Mouse (Mus musculus) hindbrain, embryonic 11.5 days (tissue): ENCODE data around the gene Gtf3c5. TPM values are rescaled to one million over a fixed set of nuclear protein-coding genes. Genes with fewer than 3 reads are reported as not detected.

Experiments used
- ATAC-seq: fragments of 200-750 bp; cut with Nextera tagmentation; 2 replicates; pipeline ENCODE4 v1.8.0; 2017; ENCODE audit warnings: mild to moderate bottlenecking, moderate TSS enrichment, moderate library complexity; ENCODE audit not compliant: low FRiP score
- DNase-seq: peaks from one replicate; pipeline ENCODE4 v3.0.0-alpha.2; 2015; ENCODE audit warnings: low spot score
- H3K27ac ChIP-seq: fragments of 300-500 bp; sonication (generic); 2 replicates; pipeline ENCODE4 v1.5.1; 2014; ENCODE audit warnings: mild to moderate bottlenecking, low read depth, low read length
- H3K27me3 ChIP-seq: fragments of 300-500 bp; sonication (generic); 2 replicates; pipeline ENCODE4 v1.6.1; 2014; ENCODE audit warnings: mild to moderate bottlenecking, low read length, moderate library complexity, mixed read lengths; ENCODE audit not compliant: control insufficient read depth, insufficient read depth
- H3K36me3 ChIP-seq: fragments of 300-500 bp; sonication (generic); 2 replicates; pipeline ENCODE4 v1.6.1; 2014; ENCODE audit warnings: mild to moderate bottlenecking, low read length, moderate library complexity, mixed read lengths; ENCODE audit not compliant: control insufficient read depth, insufficient read depth
- H3K4me1 ChIP-seq: fragments of 300-500 bp; sonication (generic); replicated peaks from 2 replicates; pipeline ENCODE4 v1.6.1; 2014; ENCODE audit warnings: low read length, mixed read lengths; ENCODE audit not compliant: control insufficient read depth, insufficient read depth
- H3K4me2 ChIP-seq: fragments of 300-500 bp; sonication (generic); replicated peaks from 2 replicates; pipeline ENCODE4 v1.6.1; 2014; ENCODE audit warnings: mild to moderate bottlenecking, low read depth, low read length
- H3K4me3 ChIP-seq: fragments of 300-500 bp; sonication (generic); 2 replicates; pipeline ENCODE4 v1.5.1; 2014; ENCODE audit warnings: low read depth, low read length
- H3K9ac ChIP-seq: fragments of 300-500 bp; sonication (generic); 2 replicates; pipeline ENCODE4 v1.6.1; 2014; ENCODE audit warnings: low read depth, low read length
- H3K9me3 ChIP-seq: fragments of 300-500 bp; sonication (generic); 2 replicates; pipeline ENCODE4 v1.6.1; 2016; ENCODE audit warnings: low read length; ENCODE audit not compliant: control insufficient read depth
- WGBS: fragments of 180-500 bp; shearing (Covaris S2); extraction: QIAGEN DNeasy Blood & Tissue Kit; methylation state at CpG from one replicate; pipeline ENCODE4 v1.1.7; 2014; 5-methylcytosine and 5-hydroxymethylcytosine counted together
- polyA plus RNA-seq: library from polyadenylated mRNA; unstranded; fragments of >200 nt; fragmentation: Nextera tagmentation; extraction: Ambion mirVana; gene quantifications from 2 replicates; pipeline ENCODE4 v1.2.1, GENCODE M21; 2014

The Gtf3c5 gene
- polyA plus RNA-seq, 1 experiment from 2014 or later, result 38.2 TPM

DNA sequence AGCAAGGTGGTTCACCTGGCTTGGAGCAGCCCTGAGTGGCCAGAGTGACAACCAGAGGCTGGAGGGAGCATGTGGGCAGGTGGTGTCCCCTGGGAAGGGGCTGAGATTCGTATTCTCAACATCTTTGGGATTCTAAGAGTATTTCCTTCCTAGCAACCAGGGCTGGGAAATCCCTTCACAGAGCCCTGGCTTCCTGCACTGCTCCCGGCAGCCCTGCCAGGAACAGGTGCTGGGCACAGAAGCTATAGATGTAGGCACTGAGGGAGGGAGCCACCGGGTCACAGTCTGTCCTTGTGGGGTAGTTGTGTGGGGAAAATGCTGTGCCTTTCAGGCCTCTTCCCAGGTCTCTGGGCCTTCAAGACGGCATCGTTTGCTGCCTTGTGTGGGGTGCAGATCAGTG is 63.0 kb downstream of the Gtf3c5 start:
- peaks cover 8% of the 10 kb centered on the region for H3K4me1 ChIP-seq
- 0 out of 2 replicates have a peak overlapping the region, but pooled peaks have one; percentile 11 for H3K9ac ChIP-seq
- H3K27me3 ChIP-seq, result no peaks in the 10 kb centered on the region
- no peaks in the 10 kb centered on the region for H3K36me3 ChIP-seq
- H3K4me2 ChIP-seq, result no peak overlapping the region
- H3K27ac ChIP-seq, result no peak overlapping the region
- DNase-seq, result no peak
- no peaks in the 10 kb centered on the region for H3K9me3 ChIP-seq
- 65% methylated on average over 5 of the region's 5 CpGs for WGBS
- H3K4me3 ChIP-seq, result no peak overlapping the region
- no peak for ATAC-seq

DNA sequence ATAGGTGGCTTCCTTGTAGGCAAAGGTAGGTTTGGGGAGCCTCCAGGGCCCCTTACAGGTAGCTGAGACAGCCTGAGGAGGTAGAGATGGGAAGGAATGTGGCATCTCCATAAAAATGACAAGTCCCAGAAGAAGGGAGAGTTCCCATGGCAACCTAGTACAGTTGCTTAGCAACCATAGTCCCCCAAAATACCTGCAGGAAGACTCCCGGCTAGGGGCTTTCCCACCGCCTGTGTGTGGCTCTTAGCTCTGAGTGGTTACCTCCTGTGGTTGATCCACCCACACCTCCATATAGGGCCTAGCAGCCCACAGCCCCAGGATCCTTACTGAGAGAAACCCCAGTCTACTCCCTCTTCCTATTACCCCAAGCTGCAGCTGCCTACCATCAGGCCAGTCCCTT is 65.3 kb downstream of the Gtf3c5 start:
- 50% methylated on average over 2 of the region's 2 CpGs for WGBS
- no peak overlapping the region for H3K9ac ChIP-seq
- H3K36me3 ChIP-seq, result no peaks in the 10 kb centered on the region
- H3K9me3 ChIP-seq, result no peaks in the 10 kb centered on the region
- H3K4me1 ChIP-seq, result peaks cover 4% of the 10 kb centered on the region; the same call in 1 of the 2 replicates
- DNase-seq (no peak), ATAC-seq (no peak)
- no peaks in the 10 kb centered on the region for H3K27me3 ChIP-seq
- H3K4me3 ChIP-seq, result no peak overlapping the region
- no peak overlapping the region for H3K27ac ChIP-seq
- H3K4me2 ChIP-seq, result no peak overlapping the region

DNA sequence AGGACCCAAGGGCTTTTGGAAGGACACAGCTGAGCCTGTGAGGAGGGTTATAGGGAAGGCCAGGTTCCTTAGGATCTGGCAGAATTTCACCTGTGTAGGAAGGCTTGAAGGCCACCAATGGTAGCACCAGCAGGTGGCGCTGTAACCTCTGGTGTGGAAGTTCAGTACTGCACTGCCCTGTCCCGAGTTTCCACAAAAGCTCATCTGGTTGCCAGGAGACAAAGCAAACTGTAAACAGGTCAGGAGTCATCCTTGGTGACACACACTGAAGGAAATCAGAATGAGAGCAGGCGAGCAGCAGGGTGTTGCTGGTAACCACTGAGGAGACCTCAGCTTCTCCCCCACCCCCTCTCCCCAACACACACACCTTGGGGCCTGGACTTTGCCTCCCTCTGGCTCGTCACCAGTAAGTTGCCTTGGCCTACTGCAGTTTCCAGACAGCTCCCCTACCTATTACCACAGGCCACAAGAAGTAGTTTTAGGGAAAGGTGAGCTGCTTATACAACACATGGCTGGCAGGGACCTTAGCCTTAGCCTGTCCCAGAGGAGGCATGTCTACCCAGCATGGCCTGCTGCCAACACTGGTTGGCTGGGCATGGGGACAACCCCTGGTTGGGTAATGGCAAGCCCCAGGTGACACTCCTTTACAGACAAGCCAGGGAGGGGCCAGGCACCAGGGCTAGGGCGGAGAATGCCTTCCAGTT is 66.2 kb downstream of the Gtf3c5 start:
- no peak overlapping the region for H3K4me3 ChIP-seq
- no peaks in the 10 kb centered on the region for H3K36me3 ChIP-seq
- H3K27ac ChIP-seq, result no peak overlapping the region
- DNase-seq, result peak; percentile 85
- no peak; the same call in 1 of the 2 replicates for ATAC-seq
- 45% methylated on average over 5 of the region's 5 CpGs for WGBS
- no peak overlapping the region for H3K4me2 ChIP-seq
- peaks cover 4% of the 10 kb centered on the region; the same call in 1 of the 2 replicates for H3K4me1 ChIP-seq
- no peaks in the 10 kb centered on the region for H3K27me3 ChIP-seq
- no peaks in the 10 kb centered on the region for H3K9me3 ChIP-seq
- no peak overlapping the region for H3K9ac ChIP-seq

Other genes with a start within 250 kb of the Gtf3c5 start
- gene Ppp1r26, start 137.0 kb downstream of the Gtf3c5 start, polyA plus RNA-seq, result 3.4 and 4.3 TPM in 2 replicates
- gene 1700007K13Rik, start 117.4 kb downstream of the Gtf3c5 start, polyA plus RNA-seq, result 3.2 and 3.4 TPM in 2 replicates
- gene Mrps2, start 115.7 kb downstream of the Gtf3c5 start, polyA plus RNA-seq, result 62.8 and 66.4 TPM in 2 replicates
- gene Gbgt1, start 86.9 kb downstream of the Gtf3c5 start, polyA plus RNA-seq, result 0.38 and 1.1 TPM in 2 replicates
- gene Gm10134, start 77.7 kb downstream of the Gtf3c5 start, polyA plus RNA-seq, result 0.73 TPM in 1 of 2 replicates, not detected in the other
- 55.9 and 63.0 TPM in 2 replicates for gene Ralgds, start 70.6 kb downstream of the Gtf3c5 start, polyA plus RNA-seq
- not detected in 2 replicates for gene Cel, start 20.3 kb downstream of the Gtf3c5 start, polyA plus RNA-seq
- 2.6 and 3.1 TPM in 2 replicates for gene Gfi1b, start 38.2 kb upstream of the Gtf3c5 start, polyA plus RNA-seq
- 22.4 and 25.1 TPM in 2 replicates for gene Tsc1, start 57.5 kb upstream of the Gtf3c5 start, polyA plus RNA-seq
- 3.3 and 5.3 TPM in 2 replicates for gene Spaca9, start 116.0 kb upstream of the Gtf3c5 start, polyA plus RNA-seq
- gene Ak8, start 116.4 kb upstream of the Gtf3c5 start, polyA plus RNA-seq, result 1.3 and 1.5 TPM in 2 replicates